Mouse (Mus musculus): ENCODE measurements around the gene Gbgt1. TPM values are rescaled to one million over a fixed set of nuclear protein-coding genes. Genes with fewer than 3 reads are reported as not detected.

Gbgt1 gene
- total and polyA plus RNA-seq, 2 experiments from 2014 or later, result 0.42 TPM; not detected in 1

DNA sequence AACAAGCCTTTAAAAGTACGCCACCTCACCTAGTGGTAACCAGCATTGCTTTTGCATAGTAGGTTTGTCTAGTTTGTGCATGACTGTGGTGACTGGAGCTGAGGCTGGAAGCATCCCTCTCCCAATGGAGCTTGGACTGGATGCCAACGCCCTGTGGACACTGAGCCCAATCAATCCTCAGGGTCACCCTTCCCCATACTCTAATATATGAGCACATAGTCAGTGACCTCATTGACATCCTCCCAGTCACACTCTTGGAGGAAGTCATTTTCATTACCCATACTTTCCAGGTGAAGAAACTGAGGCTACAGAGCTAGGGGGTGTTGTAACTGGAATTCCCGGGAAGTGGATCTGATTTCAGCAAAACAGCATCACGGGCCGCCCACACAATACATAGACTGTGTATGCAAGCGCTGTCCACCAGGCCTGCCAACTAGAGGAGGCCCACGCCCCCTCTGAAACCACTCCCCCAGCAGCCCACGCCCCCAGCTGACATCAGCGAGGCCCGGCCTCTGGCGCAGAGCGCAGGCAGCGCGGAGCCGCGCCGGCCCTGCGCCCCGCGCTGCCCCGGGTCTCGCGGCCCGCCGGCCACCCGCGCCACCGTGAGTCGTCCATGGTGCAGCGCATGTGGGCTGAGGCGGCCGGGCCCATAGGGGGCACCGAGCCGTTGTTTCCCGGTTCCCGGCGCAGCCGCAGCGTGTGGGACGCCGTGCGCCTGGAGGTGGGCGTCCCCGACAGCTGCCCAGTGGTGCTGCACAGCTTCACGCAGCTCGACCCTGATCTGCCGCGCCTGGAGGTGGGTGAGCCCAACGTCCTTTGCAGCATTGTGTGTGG is 36.5 kb downstream of the Gbgt1 start:
- H3K27me3 ChIP-seq (ENCODE audit: control insufficient read depth, insufficient read depth, low read length), result no peaks in the 10 kb centered on the region
- H3K9me3 ChIP-seq (replicated peaks; ENCODE audit: control insufficient read depth, low read length), result no peaks in the 10 kb centered on the region
- ATAC-seq (ENCODE audit: insufficient read depth, low read depth) (peak; percentile 93), DNase-seq (ENCODE audit: low spot score) (peak; percentile 91)
- H3K27ac ChIP-seq (ENCODE audit: low read depth), result peak overlapping the region; percentile 86
- peak; percentile 12; the same call in 1 of the 2 replicates for TF ChIP-seq CTCF (IDR thresholded peaks at IDR 0.05; ENCODE audit: low read depth)
- no peak for TF ChIP-seq EP300 (IDR thresholded peaks at IDR 0.05; ENCODE audit: low read depth)
- no peaks in the 10 kb centered on the region for H3K36me3 ChIP-seq (replicated peaks; ENCODE audit: control insufficient read depth, insufficient read depth, low read length)
- WGBS, result 3% methylated on average over 49 of the region's 49 CpGs
- H3K4me2 ChIP-seq (ENCODE audit: low read depth, low read length), result peak overlapping the region; percentile 87
- peak overlapping the region; percentile 68 for H3K9ac ChIP-seq (replicated peaks; ENCODE audit: low read depth, low read length)
- peak overlapping the region; percentile 64 for H3K4me3 ChIP-seq (ENCODE audit: low read depth, low read length)
- peaks cover 39% of the 10 kb centered on the region for H3K4me1 ChIP-seq (ENCODE audit: control insufficient read depth, insufficient read depth)

DNA sequence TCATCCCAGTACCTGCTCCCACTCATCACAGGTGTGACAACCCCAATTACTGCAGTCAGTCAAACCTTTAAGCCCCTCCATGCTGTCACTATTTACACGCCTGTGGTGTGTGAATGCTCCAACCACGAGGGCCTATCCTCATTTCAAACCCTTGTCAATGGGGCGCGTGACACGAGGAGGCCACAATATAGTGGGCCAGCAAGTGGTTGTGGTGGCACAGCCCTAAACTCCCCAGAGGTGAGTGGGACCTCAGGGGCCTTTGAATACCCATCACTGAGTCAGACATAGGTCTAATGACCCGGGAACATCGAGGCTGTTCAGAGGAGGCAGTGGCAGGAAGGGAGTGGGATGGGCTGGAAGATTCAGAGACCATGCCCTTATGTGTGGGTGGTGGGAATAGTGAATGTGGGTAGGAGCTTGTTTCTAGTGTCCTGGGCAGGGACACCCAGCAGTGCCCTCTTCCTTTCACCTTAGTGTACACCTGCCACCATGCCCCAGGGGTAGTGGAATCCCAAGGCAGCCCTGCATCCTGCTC is 37.3 kb downstream of the Gbgt1 start:
- H3K4me3 ChIP-seq (ENCODE audit: low read depth, low read length), result peak overlapping the region; percentile 64
- H3K9ac ChIP-seq (replicated peaks; ENCODE audit: low read depth, low read length), result peak overlapping the region; percentile 68
- TF ChIP-seq EP300 (IDR thresholded peaks at IDR 0.05; ENCODE audit: low read depth) (no peak), CTCF (IDR thresholded peaks at IDR 0.05; ENCODE audit: low read depth) (no peak)
- 66% methylated on average over 7 of the region's 7 CpGs for WGBS
- no peaks in the 10 kb centered on the region for H3K36me3 ChIP-seq (replicated peaks; ENCODE audit: control insufficient read depth, insufficient read depth, low read length)
- peak overlapping the region; percentile 87 for H3K4me2 ChIP-seq (ENCODE audit: low read depth, low read length)
- H3K9me3 ChIP-seq (replicated peaks; ENCODE audit: control insufficient read depth, low read length), result no peaks in the 10 kb centered on the region
- H3K4me1 ChIP-seq (ENCODE audit: control insufficient read depth, insufficient read depth), result peaks cover 46% of the 10 kb centered on the region
- no peak for DNase-seq (ENCODE audit: low spot score)
- H3K27me3 ChIP-seq (ENCODE audit: control insufficient read depth, insufficient read depth, low read length), result no peaks in the 10 kb centered on the region
- ATAC-seq (ENCODE audit: insufficient read depth, low read depth), result no peak
- H3K27ac ChIP-seq (ENCODE audit: low read depth), result peak overlapping the region; percentile 86

GRCm38 (mm10) chr2:28534436-28535262 is 38.0 kb downstream of the Gbgt1 start:
- 30% methylated on average over 11 of the region's 11 CpGs for WGBS
- Histone ChIP-seq H3K9ac (replicated peaks; ENCODE audit: low read depth, low read length) (peak overlapping the region; percentile 68), H3K9me3 (replicated peaks; ENCODE audit: control insufficient read depth, low read length) (no peaks in the 10 kb centered on the region), H3K4me3 (ENCODE audit: low read depth, low read length) (peak overlapping the region; percentile 64), H3K36me3 (replicated peaks; ENCODE audit: control insufficient read depth, insufficient read depth, low read length) (no peaks in the 10 kb centered on the region), H3K27ac (ENCODE audit: low read depth) (peak overlapping the region; percentile 86), H3K27me3 (ENCODE audit: control insufficient read depth, insufficient read depth, low read length) (no peaks in the 10 kb centered on the region), H3K4me2 (ENCODE audit: low read depth, low read length) (peak overlapping the region; percentile 87), H3K4me1 (ENCODE audit: control insufficient read depth, insufficient read depth) (peaks cover 49% of the 10 kb centered on the region)
- no peak for TF ChIP-seq EP300 (IDR thresholded peaks at IDR 0.05; ENCODE audit: low read depth)
- TF ChIP-seq CTCF (IDR thresholded peaks at IDR 0.05; ENCODE audit: low read depth), result no peak
- DNase-seq (ENCODE audit: low spot score) (peak; percentile 62), ATAC-seq (ENCODE audit: insufficient read depth, low read depth) (peak; percentile 24)

GRCm38 (mm10) chr2:28535263-28535540 is 38.5 kb downstream of the Gbgt1 start:
- no peak for DNase-seq (ENCODE audit: low spot score)
- whole genome bisulfite sequencing, result 51% methylated on average over 4 of the region's 4 CpGs
- ATAC-seq (ENCODE audit: insufficient read depth, low read depth), result no peak
- Histone ChIP-seq H3K27me3 (ENCODE audit: control insufficient read depth, insufficient read depth, low read length) (no peaks in the 10 kb centered on the region), H3K4me3 (ENCODE audit: low read depth, low read length) (0 out of 2 replicates have a peak overlapping the region, but pooled peaks have one; percentile 12), H3K4me2 (ENCODE audit: low read depth, low read length) (peak overlapping the region; percentile 87), H3K9ac (replicated peaks; ENCODE audit: low read depth, low read length) (peak overlapping the region; percentile 23; the same call in 1 of the 2 replicates), H3K4me1 (ENCODE audit: control insufficient read depth, insufficient read depth) (peaks cover 52% of the 10 kb centered on the region), H3K9me3 (replicated peaks; ENCODE audit: control insufficient read depth, low read length) (no peaks in the 10 kb centered on the region), H3K27ac (ENCODE audit: low read depth) (peak overlapping the region; percentile 86), H3K36me3 (replicated peaks; ENCODE audit: control insufficient read depth, insufficient read depth, low read length) (no peaks in the 10 kb centered on the region)
- TF ChIP-seq CTCF (IDR thresholded peaks at IDR 0.05; ENCODE audit: low read depth) (no peak), EP300 (IDR thresholded peaks at IDR 0.05; ENCODE audit: low read depth) (no peak)

DNA sequence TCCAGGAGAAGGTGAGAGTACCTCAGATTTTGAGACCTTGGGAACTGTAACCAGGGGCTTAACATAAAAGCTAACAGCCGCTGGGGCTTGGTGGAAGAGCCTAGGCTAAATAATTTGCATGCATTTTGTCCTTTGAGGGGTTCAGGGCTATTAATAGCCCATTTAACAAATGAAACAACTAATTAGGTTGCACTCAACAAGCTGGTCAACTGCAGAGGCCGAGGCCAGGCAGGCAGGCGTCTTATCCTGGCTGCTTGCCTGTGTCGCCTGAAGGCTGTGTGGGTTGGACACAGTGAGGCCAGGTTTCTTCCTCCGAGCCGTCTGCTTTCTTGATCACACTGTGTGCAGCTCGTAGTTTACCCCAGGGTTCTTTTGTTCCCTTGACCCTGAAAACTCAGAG is 39.0 kb downstream of the Gbgt1 start:
- Histone ChIP-seq H3K9me3 (replicated peaks; ENCODE audit: control insufficient read depth, low read length) (no peaks in the 10 kb centered on the region), H3K27ac (ENCODE audit: low read depth) (peak overlapping the region; percentile 86), H3K36me3 (replicated peaks; ENCODE audit: control insufficient read depth, insufficient read depth, low read length) (0 out of 2 replicates have a peak, but pooled peaks cover under 1% of the 10 kb centered on the region), H3K4me1 (ENCODE audit: control insufficient read depth, insufficient read depth) (peaks cover 54% of the 10 kb centered on the region), H3K27me3 (ENCODE audit: control insufficient read depth, insufficient read depth, low read length) (no peaks in the 10 kb centered on the region), H3K9ac (replicated peaks; ENCODE audit: low read depth, low read length) (peak overlapping the region; percentile 23; the same call in 1 of the 2 replicates), H3K4me3 (ENCODE audit: low read depth, low read length) (0 out of 2 replicates have a peak overlapping the region, but pooled peaks have one; percentile 12), H3K4me2 (ENCODE audit: low read depth, low read length) (peak overlapping the region; percentile 87)
- DNase-seq (ENCODE audit: low spot score) (no peak), ATAC-seq (ENCODE audit: insufficient read depth, low read depth) (no peak)
- TF ChIP-seq EP300 (IDR thresholded peaks at IDR 0.05; ENCODE audit: low read depth) (no peak), CTCF (IDR thresholded peaks at IDR 0.05; ENCODE audit: low read depth) (no peak)
- 25% methylated on average over 7 of the region's 7 CpGs for WGBS

All from heart, postnatal 0 days (tissue).